Mouse (Mus musculus) hindbrain, embryonic 11.5 days (tissue): Measurements from ENCODE around the gene Mterf4. TPM values are rescaled to one million over a fixed set of nuclear protein-coding genes. Genes with fewer than 3 reads are reported as not detected.

Experiments
- polyA plus RNA-seq: library from polyadenylated mRNA; unstranded; fragments of >200 nt; fragmentation: Nextera tagmentation; extraction: Ambion mirVana; gene quantifications from 2 replicates; pipeline ENCODE4 v1.2.1, GENCODE M21; 2014

Gene Mterf4
- polyA plus RNA-seq, 1 experiment from 2014 or later = 33.0 TPM

Other genes with a start within 250 kb of the Mterf4 start
- 72.0 and 82.8 TPM in 2 replicates for gene Kif1a, start 204.0 kb downstream of the Mterf4 start, polyA plus RNA-seq
- gene Agxt, start 170.7 kb downstream of the Mterf4 start, polyA plus RNA-seq = not detected in 2 replicates
- 0.49 and 0.77 TPM in 2 replicates for gene 2310007B03Rik, start 145.0 kb downstream of the Mterf4 start, polyA plus RNA-seq
- gene Crocc2, start 137.2 kb downstream of the Mterf4 start, polyA plus RNA-seq = 0.09 and 0.18 TPM in 2 replicates
- gene Sned1, start 70.1 kb downstream of the Mterf4 start, polyA plus RNA-seq = 1.5 and 4.0 TPM in 2 replicates
- 79.4 and 89.3 TPM in 2 replicates for gene Ppp1r7, start 36.9 kb upstream of the Mterf4 start, polyA plus RNA-seq
- gene Pask, start 37.6 kb upstream of the Mterf4 start, polyA plus RNA-seq = 12.1 and 12.2 TPM in 2 replicates
- gene Ano7, start 68.0 kb upstream of the Mterf4 start, polyA plus RNA-seq = 0.23 TPM in 1 of 2 replicates, not detected in the other
- gene Hdlbp, start 172.9 kb upstream of the Mterf4 start, polyA plus RNA-seq = 80.7 and 117 TPM in 2 replicates
- gene Farp2, start 206.2 kb upstream of the Mterf4 start, polyA plus RNA-seq = 4.6 and 6.0 TPM in 2 replicates